Mouse (Mus musculus) forebrain, embryonic 16.5 days (tissue): ENCODE measurements around the gene Rfc2. TPM values are rescaled to one million over a fixed set of nuclear protein-coding genes. Genes with fewer than 3 reads are reported as not detected.

ENCODE experiments used
- ATAC-seq: fragments of 200-750 bp; cut with Nextera tagmentation; 2 replicates; pipeline ENCODE4 v1.8.0; 2017; ENCODE audit warnings: mild to moderate bottlenecking, moderate library complexity
- H3K27ac ChIP-seq: fragments of 300-500 bp; sonication (generic); 2 replicates; pipeline ENCODE4 v1.5.1; 2014; ENCODE audit warnings: low read length, control low read depth
- H3K27me3 ChIP-seq: fragments of 300-500 bp; sonication (generic); replicated peaks from 2 replicates; pipeline ENCODE4 v1.6.1; 2014; ENCODE audit warnings: low read length; ENCODE audit not compliant: control insufficient read depth, insufficient read depth
- H3K36me3 ChIP-seq: fragments of 300-500 bp; sonication (generic); 2 replicates; pipeline ENCODE4 v1.6.1; 2014; ENCODE audit not compliant: control insufficient read depth, insufficient read depth
- H3K4me1 ChIP-seq: fragments of 300-500 bp; sonication (generic); replicated peaks from 2 replicates; pipeline ENCODE4 v1.6.1; 2014; ENCODE audit warnings: low read length; ENCODE audit not compliant: control insufficient read depth, insufficient read depth
- H3K4me2 ChIP-seq: fragments of 300-500 bp; sonication (generic); 2 replicates; pipeline ENCODE4 v1.6.1; 2014; ENCODE audit warnings: mild to moderate bottlenecking, low read length, control low read depth
- H3K4me3 ChIP-seq: fragments of 300-500 bp; sonication (generic); replicated peaks from 2 replicates; pipeline ENCODE4 v1.5.1; 2014; ENCODE audit warnings: mild to moderate bottlenecking, low read length, control low read depth
- H3K9ac ChIP-seq: fragments of 300-500 bp; sonication (generic); replicated peaks from 2 replicates; pipeline ENCODE4 v1.6.1; 2014; ENCODE audit warnings: low read depth, low read length, control low read depth
- H3K9me3 ChIP-seq: fragments of 300-500 bp; sonication (generic); 2 replicates; pipeline ENCODE4 v1.6.1; 2016; ENCODE audit warnings: low read length; ENCODE audit not compliant: control insufficient read depth
- WGBS: fragments of 180-500 bp; shearing (Covaris S2); extraction: QIAGEN DNeasy Blood & Tissue Kit; methylation state at CpG from one replicate; pipeline ENCODE4 v1.1.7; 2014; 5-methylcytosine and 5-hydroxymethylcytosine counted together
- polyA plus RNA-seq: library from polyadenylated mRNA; unstranded; fragments of >200 nt; fragmentation: Nextera tagmentation; extraction: Ambion mirVana; gene quantifications from 2 replicates; pipeline ENCODE4 v1.2.1, GENCODE M21; 2015

The Rfc2 gene
- polyA plus RNA-seq, 1 experiment from 2014 or later, result 215 TPM

DNA sequence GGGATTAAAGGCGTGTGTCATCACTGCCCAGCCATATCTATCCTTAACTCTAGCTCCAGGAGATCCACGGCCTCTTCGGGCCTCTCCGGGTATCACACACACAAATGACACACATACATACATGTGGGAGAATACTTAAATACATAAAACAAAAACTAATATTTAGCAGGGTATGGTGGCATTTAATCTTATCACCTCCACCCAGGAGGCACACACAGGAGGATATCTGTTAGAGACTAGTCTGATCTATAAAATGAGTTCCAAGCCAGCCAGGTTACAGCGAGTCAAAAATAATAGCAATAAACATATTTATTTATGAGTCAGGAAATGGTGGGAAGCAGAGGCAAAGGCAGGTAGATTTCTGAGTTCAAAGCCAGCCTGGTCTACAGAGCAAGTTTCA lies 5.3 kb upstream of the Rfc2 start:
- Histone ChIP-seq H3K9ac (no peak overlapping the region), H3K9me3 (no peaks in the 10 kb centered on the region), H3K4me3 (no peak overlapping the region), H3K4me1 (peaks cover 9% of the 10 kb centered on the region), H3K27ac (no peak overlapping the region), H3K27me3 (no peaks in the 10 kb centered on the region), H3K4me2 (no peak overlapping the region), H3K36me3 (no peaks in the 10 kb centered on the region)
- no peak for ATAC-seq
- WGBS, result 94% methylated on average over 5 of the region's 5 CpGs

DNA sequence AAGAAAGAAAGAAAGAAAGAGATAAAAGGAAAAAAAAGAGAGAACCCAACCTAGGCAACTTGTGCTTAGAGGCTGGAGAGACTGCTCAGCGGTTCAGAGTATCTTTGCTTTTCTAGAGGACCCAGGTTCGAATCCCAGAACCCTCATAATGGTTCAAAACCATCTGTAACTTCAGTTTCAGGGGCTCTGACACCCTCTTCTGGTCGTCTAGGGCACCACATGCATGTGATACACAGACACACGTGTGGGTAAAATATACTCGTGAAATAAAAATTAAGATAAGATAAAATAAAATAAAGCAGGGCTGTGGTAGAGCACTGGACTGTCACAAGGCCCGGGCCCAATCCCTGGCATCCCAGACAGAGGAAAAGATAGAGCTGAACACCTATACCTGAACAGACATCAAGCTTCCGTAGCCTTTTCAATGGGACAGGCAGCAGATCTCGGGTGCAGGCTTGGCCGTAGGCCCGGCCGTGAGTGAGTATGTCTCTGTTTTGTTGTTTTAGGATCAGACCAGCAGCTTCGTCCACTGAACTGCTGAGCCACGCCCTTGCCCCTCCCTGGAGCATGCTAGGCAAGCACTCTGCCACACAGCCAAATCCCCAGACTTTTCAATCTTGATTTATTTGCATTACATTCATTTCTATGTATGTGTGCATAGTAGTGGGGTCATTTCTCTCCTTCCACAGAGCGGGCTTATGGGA lies 4.5 kb upstream of the Rfc2 start:
- ATAC-seq, result no peak
- peaks cover 9% of the 10 kb centered on the region for H3K4me1 ChIP-seq
- H3K9me3 ChIP-seq, result no peaks in the 10 kb centered on the region
- H3K9ac ChIP-seq, result no peak overlapping the region
- 75% methylated on average over 14 of the region's 14 CpGs for WGBS
- H3K27ac ChIP-seq, result no peak overlapping the region
- no peaks in the 10 kb centered on the region for H3K27me3 ChIP-seq
- H3K4me3 ChIP-seq, result no peak overlapping the region
- no peak overlapping the region for H3K4me2 ChIP-seq
- no peaks in the 10 kb centered on the region for H3K36me3 ChIP-seq

DNA sequence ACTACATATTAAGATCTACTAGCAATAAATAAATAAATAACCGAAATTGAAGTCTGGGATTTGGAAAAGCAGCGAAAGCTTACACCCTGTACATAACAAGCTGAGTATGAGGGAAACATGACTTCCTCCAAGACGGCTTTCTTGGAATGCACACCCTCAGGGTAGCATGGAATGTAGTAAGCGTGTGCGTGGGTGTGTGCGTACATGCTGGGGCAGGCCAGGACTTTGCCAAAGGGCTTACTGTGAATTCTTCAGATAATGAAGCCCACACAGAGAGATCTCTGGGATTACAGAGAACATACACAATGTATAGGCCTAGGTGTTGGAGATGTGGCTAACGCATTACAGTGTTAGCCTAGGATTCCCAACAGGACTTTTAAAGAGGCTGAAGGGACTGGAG lies 3.6 kb upstream of the Rfc2 start:
- Histone ChIP-seq H3K4me3 (no peak overlapping the region), H3K4me2 (no peak overlapping the region), H3K4me1 (peaks cover under 1% of the 10 kb centered on the region), H3K27me3 (no peaks in the 10 kb centered on the region), H3K9me3 (no peaks in the 10 kb centered on the region), H3K9ac (no peak overlapping the region), H3K36me3 (no peaks in the 10 kb centered on the region), H3K27ac (no peak overlapping the region)
- 90% methylated on average over 7 of the region's 7 CpGs for WGBS
- no peak for ATAC-seq

DNA sequence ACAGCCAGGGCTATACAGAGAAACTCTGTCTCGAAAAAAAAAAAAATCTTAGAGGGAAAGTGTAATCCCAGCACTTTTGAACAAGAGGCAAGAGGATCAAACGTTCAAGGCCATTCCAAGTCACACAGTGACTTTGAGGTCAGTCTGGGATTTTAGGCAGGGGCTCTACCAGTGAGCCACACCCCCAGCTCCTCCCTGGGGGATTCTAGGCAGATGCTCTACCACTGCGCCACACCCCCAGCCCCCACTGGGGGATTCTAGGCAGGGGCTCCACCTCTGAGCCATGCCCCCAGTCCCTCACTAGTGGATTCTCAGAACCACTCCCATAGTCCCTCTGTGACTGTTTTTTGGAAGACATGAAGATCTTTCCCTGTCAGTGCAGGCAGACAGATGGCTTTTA lies 2.0 kb upstream of the Rfc2 start:
- 63% methylated on average over 3 of the region's 3 CpGs for WGBS
- ATAC-seq, result no peak
- no peak overlapping the region for H3K4me3 ChIP-seq
- H3K4me2 ChIP-seq, result no peak overlapping the region
- H3K4me1 ChIP-seq, result peaks cover 9% of the 10 kb centered on the region
- H3K9ac ChIP-seq, result no peak overlapping the region
- H3K9me3 ChIP-seq, result no peaks in the 10 kb centered on the region
- H3K27ac ChIP-seq, result no peak overlapping the region
- H3K27me3 ChIP-seq, result no peaks in the 10 kb centered on the region
- no peaks in the 10 kb centered on the region for H3K36me3 ChIP-seq

DNA sequence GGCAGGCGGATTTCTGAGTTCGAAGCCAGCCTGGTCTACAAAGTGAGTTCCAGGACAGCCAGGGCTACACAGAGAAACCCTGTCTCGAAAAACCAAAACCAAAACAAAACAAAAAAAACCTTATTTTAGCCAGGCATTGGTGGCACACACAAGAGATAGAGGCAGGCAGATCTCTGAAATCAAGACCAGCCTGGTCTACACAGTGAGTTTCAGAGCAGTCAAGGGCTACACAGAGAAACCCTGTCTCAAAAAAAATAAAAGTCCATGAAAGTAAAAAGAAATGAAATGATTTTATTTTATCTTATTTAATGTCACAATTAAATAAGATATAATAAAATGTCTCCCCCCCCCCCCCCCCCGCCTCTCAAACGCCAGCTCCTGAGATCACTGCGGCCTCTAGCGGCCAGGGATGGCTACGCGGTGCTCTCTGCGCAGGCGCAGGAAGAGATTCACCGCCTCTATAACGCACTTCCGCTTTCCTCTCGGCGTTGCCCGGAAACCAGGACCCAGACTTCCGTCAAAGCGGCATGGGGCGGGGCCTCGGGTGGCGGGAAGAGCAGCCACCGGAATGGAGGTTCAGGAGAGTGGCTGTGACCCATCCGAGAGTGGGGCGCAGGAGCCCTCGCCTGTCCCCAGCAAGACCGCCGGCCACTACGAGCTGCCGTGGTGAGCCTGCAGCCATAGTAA lies 1.2 kb downstream of the Rfc2 start:
- H3K27me3 ChIP-seq, result no peaks in the 10 kb centered on the region
- 10% methylated on average over 22 of the region's 30 CpGs for WGBS
- H3K27ac ChIP-seq, result no peak overlapping the region
- H3K4me1 ChIP-seq, result peaks cover 9% of the 10 kb centered on the region
- ATAC-seq, result peak; percentile 96
- H3K4me3 ChIP-seq, result peak overlapping the region; percentile 98
- no peaks in the 10 kb centered on the region for H3K36me3 ChIP-seq
- peak overlapping the region; percentile 83 for H3K4me2 ChIP-seq
- no peaks in the 10 kb centered on the region for H3K9me3 ChIP-seq
- peak overlapping the region; percentile 79 for H3K9ac ChIP-seq

DNA sequence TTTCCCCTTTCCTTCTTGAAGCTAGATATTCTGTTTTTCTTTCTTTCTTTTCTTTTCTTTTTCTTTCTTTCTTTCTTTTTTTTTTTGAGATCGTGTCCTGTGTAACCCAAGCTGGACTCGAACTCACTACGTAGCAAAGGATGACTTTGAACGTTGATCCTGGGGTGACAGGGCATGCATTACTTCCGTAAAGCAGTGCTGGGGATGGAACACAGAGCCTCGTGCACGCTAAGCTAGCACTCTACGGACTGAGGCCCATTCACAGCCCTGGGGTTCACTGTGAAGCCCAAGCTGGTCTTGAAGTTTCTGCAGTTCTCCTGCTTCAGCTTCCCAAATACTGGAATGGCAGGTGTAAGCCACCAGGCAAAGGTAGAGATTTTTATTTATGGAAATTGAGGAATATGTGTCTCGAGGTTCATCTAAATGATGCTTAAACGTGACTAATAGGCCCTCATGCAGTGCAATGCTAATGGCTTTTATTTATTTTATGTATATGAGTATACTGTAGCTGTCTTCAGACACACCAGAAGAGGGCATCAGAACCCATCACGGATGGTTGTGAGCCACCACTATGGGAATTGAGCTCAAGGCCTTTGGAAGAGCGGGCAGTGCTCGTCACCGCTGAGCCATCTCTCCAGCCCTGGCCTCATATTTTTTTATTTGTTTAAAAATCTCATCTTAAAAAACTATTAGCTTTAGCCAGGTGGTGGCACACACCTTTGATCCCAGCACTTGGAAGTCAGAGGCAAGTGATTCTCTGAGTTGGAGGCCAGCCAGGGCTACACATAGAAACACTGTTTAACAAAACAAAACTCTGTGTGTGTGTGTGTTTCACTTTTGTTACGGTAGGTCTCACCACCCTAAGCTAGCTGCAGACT lies 2.1 kb downstream of the Rfc2 start:
- H3K4me2 ChIP-seq, result peak overlapping the region; percentile 83
- peak overlapping the region; percentile 98 for H3K4me3 ChIP-seq
- no peak for ATAC-seq
- H3K36me3 ChIP-seq, result no peaks in the 10 kb centered on the region
- no peak overlapping the region for H3K27ac ChIP-seq
- H3K4me1 ChIP-seq, result peaks cover 9% of the 10 kb centered on the region
- WGBS, result 28% methylated on average over 15 of the region's 15 CpGs
- H3K27me3 ChIP-seq, result no peaks in the 10 kb centered on the region
- peak overlapping the region; percentile 79 for H3K9ac ChIP-seq
- no peaks in the 10 kb centered on the region for H3K9me3 ChIP-seq

DNA sequence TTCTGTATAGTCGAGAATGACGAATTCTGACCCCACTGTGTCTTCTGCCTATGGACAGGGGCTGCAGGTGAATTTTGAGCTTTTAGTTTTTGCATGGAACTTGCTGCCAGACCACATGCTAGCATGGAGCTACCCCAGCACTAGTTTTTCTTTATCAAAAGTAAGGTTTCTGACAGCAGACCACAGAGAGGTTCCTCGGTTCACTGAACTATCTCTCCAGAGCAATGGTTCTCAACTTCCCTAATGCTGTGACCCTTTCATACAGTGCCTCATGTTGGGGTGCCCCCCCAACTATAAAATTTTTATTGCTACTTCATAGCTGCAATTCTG lies 2.7 kb downstream of the Rfc2 start:
- H3K4me2 ChIP-seq, result no peak overlapping the region
- H3K4me1 ChIP-seq, result peaks cover 9% of the 10 kb centered on the region
- H3K27ac ChIP-seq, result no peak overlapping the region
- no peak overlapping the region for H3K4me3 ChIP-seq
- H3K27me3 ChIP-seq, result no peaks in the 10 kb centered on the region
- 75% methylated on average over 3 of the region's 3 CpGs for WGBS
- no peaks in the 10 kb centered on the region for H3K36me3 ChIP-seq
- H3K9ac ChIP-seq, result no peak overlapping the region
- H3K9me3 ChIP-seq, result no peaks in the 10 kb centered on the region
- no peak for ATAC-seq

DNA sequence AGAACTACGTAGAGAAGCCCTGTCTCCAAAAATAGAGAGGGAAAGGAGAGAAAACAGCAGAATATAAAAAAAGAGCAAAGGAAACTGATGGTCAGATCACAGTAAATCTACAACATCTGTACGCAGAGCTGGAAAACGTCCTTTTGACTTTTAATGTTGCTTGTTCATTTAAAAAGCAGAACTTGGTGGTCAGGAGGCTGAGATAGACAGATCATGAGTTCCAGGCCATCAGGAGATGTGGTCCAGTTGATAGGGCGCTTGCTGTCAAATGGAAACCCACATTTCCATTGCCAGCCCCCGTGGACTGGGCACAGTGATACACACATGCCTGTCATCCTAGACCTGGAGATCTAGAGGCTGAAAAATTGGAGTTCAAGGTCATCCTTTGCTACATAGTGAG lies 3.6 kb downstream of the Rfc2 start:
- H3K27me3 ChIP-seq, result no peaks in the 10 kb centered on the region
- H3K27ac ChIP-seq, result no peak overlapping the region
- no peak overlapping the region for H3K9ac ChIP-seq
- no peaks in the 10 kb centered on the region for H3K9me3 ChIP-seq
- H3K36me3 ChIP-seq, result no peaks in the 10 kb centered on the region
- no peak overlapping the region for H3K4me2 ChIP-seq
- no peak for ATAC-seq
- H3K4me3 ChIP-seq, result no peak overlapping the region
- 90% methylated on average over 5 of the region's 5 CpGs for WGBS
- peaks cover 9% of the 10 kb centered on the region for H3K4me1 ChIP-seq

DNA sequence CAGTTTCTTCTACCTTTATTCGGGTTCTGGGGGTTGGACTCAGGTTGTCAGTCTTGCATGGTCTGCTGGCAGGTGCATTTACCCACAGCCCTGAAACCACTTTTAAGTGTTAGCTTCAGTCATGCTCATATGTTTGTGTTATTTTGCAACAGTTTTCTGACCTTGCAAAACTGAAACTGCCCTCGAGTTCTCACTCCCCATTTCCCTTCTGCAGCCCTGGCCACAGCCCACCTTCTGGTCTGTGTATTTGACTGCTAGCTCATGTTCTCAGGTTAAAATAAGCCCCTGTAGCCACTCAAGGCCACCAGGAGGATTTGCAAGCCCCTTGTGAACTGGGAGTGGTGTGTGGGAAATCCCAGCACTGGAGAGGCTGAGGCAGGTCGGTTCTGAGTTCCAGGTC lies 8.7 kb downstream of the Rfc2 start:
- ATAC-seq, result no peak
- Histone ChIP-seq H3K27me3 (no peaks in the 10 kb centered on the region), H3K36me3 (peaks cover 9% of the 10 kb centered on the region; the same call in 1 of the 2 replicates), H3K27ac (no peak overlapping the region), H3K4me2 (no peak overlapping the region), H3K9ac (no peak overlapping the region), H3K9me3 (no peaks in the 10 kb centered on the region), H3K4me3 (no peak overlapping the region), H3K4me1 (no peaks in the 10 kb centered on the region)
- WGBS, result 95% methylated on average over 3 of the region's 3 CpGs
